Comparison of ENCODE assay signal across 13 mouse cellular contexts in genomic region chr1:152042409-152042808, GRCm38 (mm10).
"Had no signal": no experiment of that assay in that cellular context is flagged by ENCODE, and none has a peak within 500 bp of the region (broad histone marks: within the 10 kb centered on the region; RNA-seq: fewer than 3 reads in every experiment).

No protein-coding gene starts in this region.

- H3K4me1 ChIP-seq: liver, embryonic 13.5 days had no signal

- H3K4me3 ChIP-seq: left cerebral cortex, adult 2 months; liver, embryonic 13.5 days had no signal

- DNase-seq: kidney, adult 9 months; kidney, postnatal 14 days; kidney, postnatal 4 days; layer of hippocampus, postnatal 36 days; liver, embryonic 13.5 days; lung, adult 2 months; lung, postnatal 14 days; lung, postnatal 4 days; midbrain, embryonic 14.5 days; thymus, adult 2 months; thymus, postnatal 14 days; thymus, postnatal 4 days had no signal

- H3K27ac ChIP-seq: left cerebral cortex, adult 2 months; liver, embryonic 13.5 days had no signal
